Mouse (Mus musculus): ENCODE measurements around the gene L3hypdh. TPM values are rescaled to one million over a fixed set of nuclear protein-coding genes. Genes with fewer than 3 reads are reported as not detected.

The L3hypdh gene
- polyA plus RNA-seq, 1 experiment from 2014 or later = 15.2 TPM

Other genes with a start within 250 kb of the L3hypdh start
- gene Gpr135, start 14.3 kb downstream of the L3hypdh start, polyA plus RNA-seq (2015; fragmentation: Nextera tagmentation; extraction: Ambion mirVana) = 0.54 and 0.68 TPM in 2 replicates
- gene Jkamp, start 150 bp upstream of the L3hypdh start, polyA plus RNA-seq (2015; fragmentation: Nextera tagmentation; extraction: Ambion mirVana) = 59.8 and 66.7 TPM in 2 replicates
- gene Ccdc175, start 99.6 kb upstream of the L3hypdh start, polyA plus RNA-seq (2015; fragmentation: Nextera tagmentation; extraction: Ambion mirVana) = not detected in 2 replicates